In genomic region chr10:37494098-37494497, GRCm38 (mm10) we compare ENCODE assay signal across 11 mouse cellular contexts.
"Had no signal": no experiment of that assay in that cellular context is flagged by ENCODE, and none has a peak within 500 bp of the region (broad histone marks: within the 10 kb centered on the region; RNA-seq: fewer than 3 reads in every experiment).

No protein-coding gene starts in this region.

- H3K9me3 ChIP-seq: kidney, embryonic 15.5 days; liver, embryonic 15.5 days had no signal

- DNase-seq: kidney, postnatal 14 days; left cerebral cortex, postnatal 4 days; lung, adult 2 months; lung, postnatal 36 days; thymus, adult 18-20 months; thymus, postnatal 25 days had no signal

- H3K27me3 ChIP-seq: kidney, embryonic 15.5 days; liver, embryonic 15.5 days had no signal

- ATAC-seq: lung, postnatal 0 days; midbrain, embryonic 16.5 days had no signal

- H3K36me3 ChIP-seq: kidney, embryonic 15.5 days; liver, embryonic 15.5 days had no signal

- H3K4me2 ChIP-seq: kidney, embryonic 15.5 days; liver, embryonic 11.5 days; liver, embryonic 15.5 days had no signal

- H3K4me1 ChIP-seq: kidney, embryonic 15.5 days; liver, embryonic 15.5 days had no signal

- H3K4me3 ChIP-seq: kidney, embryonic 15.5 days; liver, embryonic 15.5 days had no signal

- H3K27ac ChIP-seq: kidney, embryonic 15.5 days; liver, embryonic 15.5 days had no signal

- H3K9ac ChIP-seq: kidney, embryonic 15.5 days; liver, embryonic 15.5 days had no signal
